Mouse (Mus musculus) kidney, postnatal 36 days (tissue): ENCODE results near the gene Fbn1.
"Not testable (repeated sequence)": the region's sequence is repeated elsewhere in the genome, so short reads cannot be mapped to it uniquely, and the experiment has no call there.

Experiments
- DNase-seq, 2 experiments: peaks; one replicate each; pipeline ENCODE4 v3.0.0; 2021 to 2022; ENCODE audit warnings: mixed read lengths in 2 of 2

The Fbn1 gene

GRCm38 (mm10) chr2:125290197-125290965 lies 217.4 kb downstream of the Fbn1 start:
- DNase-seq: no peak

- DNase-seq: no peak
Observed at GRCm38 (mm10) chr2:125285777-125286176, 222.0 kb downstream of the Fbn1 start.

GRCm38 (mm10) chr2:125282334-125283206 lies 225.2 kb downstream of the Fbn1 start:
- peak in 1 of 2 experiments; percentile 22 for DNase-seq

- DNase-seq: not testable (repeated sequence)
Observed at GRCm38 (mm10) chr2:125279995-125280394, 227.8 kb downstream of the Fbn1 start.

GRCm38 (mm10) chr2:125278474-125278873 lies 229.3 kb downstream of the Fbn1 start:
- DNase-seq: no peak

GRCm38 (mm10) chr2:125276692-125277091 lies 231.1 kb downstream of the Fbn1 start:
- DNase-seq: no peak

- DNase-seq: no peak
Observed at GRCm38 (mm10) chr2:125275617-125276016, 232.2 kb downstream of the Fbn1 start.

- no peak for DNase-seq
Observed at GRCm38 (mm10) chr2:125268876-125269275, 238.9 kb downstream of the Fbn1 start.

GRCm38 (mm10) chr2:125263753-125264152 lies 244.0 kb downstream of the Fbn1 start:
- peak in 1 of 2 experiments; percentile 26 for DNase-seq

GRCm38 (mm10) chr2:125263056-125263455 lies 244.7 kb downstream of the Fbn1 start:
- peak in 1 of 2 experiments; percentile 23 for DNase-seq

GRCm38 (mm10) chr2:125260326-125260725 lies 247.5 kb downstream of the Fbn1 start:
- no peak for DNase-seq

GRCm38 (mm10) chr2:125259230-125260120 lies 248.3 kb downstream of the Fbn1 start:
- peak; percentile 32 to 43 for DNase-seq

- no peak for DNase-seq
Observed at GRCm38 (mm10) chr2:125255886-125256285, 251.9 kb downstream of the Fbn1 start.

GRCm38 (mm10) chr2:125254630-125255029 lies 253.2 kb downstream of the Fbn1 start:
- DNase-seq: no peak

- DNase-seq: no peak
Observed at GRCm38 (mm10) chr2:125253699-125254098, 254.1 kb downstream of the Fbn1 start.

GRCm38 (mm10) chr2:125252275-125252674 lies 255.5 kb downstream of the Fbn1 start:
- peak; percentile 52 to 78 for DNase-seq

GRCm38 (mm10) chr2:125251781-125252180 lies 256.0 kb downstream of the Fbn1 start:
- peak in 1 of 2 experiments; percentile 43 for DNase-seq
